8 mouse cellular contexts compared by ENCODE assay signal in genomic region chr10:12614465-12615199, GRCm38 (mm10).
DNase-seq lines count a peak whose midpoint lies in the region; ATAC-seq lines count a peak whose summit lies in the region.

No protein-coding gene starts in this region.

- no peaks in the 10 kb centered on the region for H3K9me3 ChIP-seq in heart, embryonic 14.5 days (ENCODE audit: control insufficient read depth, low read length)
- no peaks in the 10 kb centered on the region for H3K9me3 ChIP-seq in embryonic facial prominence, embryonic 11.5 days (replicated peaks; ENCODE audit: control insufficient read depth, low read length)
- H3K9me3 ChIP-seq in liver, embryonic 13.5 days (replicated peaks), result no peaks in the 10 kb centered on the region
- H3K9me3 ChIP-seq in stomach, embryonic 14.5 days (ENCODE audit: control insufficient read depth, low read depth, low read length), result no peaks in the 10 kb centered on the region

- 15% methylated on average over 22 of the region's 22 CpGs for WGBS in heart, embryonic 14.5 days
- 3% methylated on average over 22 of the region's 22 CpGs for WGBS in embryonic facial prominence, embryonic 11.5 days
- 21% methylated on average over 22 of the region's 22 CpGs for WGBS in liver, embryonic 13.5 days (ENCODE audit: insufficient replicate concordance)
- 12% methylated on average over 22 of the region's 22 CpGs for WGBS in stomach, embryonic 14.5 days

- peak overlapping the region; percentile 35; the same call in 1 of the 2 replicates for H3K9ac ChIP-seq in heart, embryonic 14.5 days (ENCODE audit: low read length)
- H3K9ac ChIP-seq in embryonic facial prominence, embryonic 11.5 days (replicated peaks; ENCODE audit: low read length), result peak overlapping the region; percentile 25
- no peak overlapping the region for H3K9ac ChIP-seq in liver, embryonic 13.5 days
- no peak overlapping the region for H3K9ac ChIP-seq in stomach, embryonic 14.5 days (replicated peaks; ENCODE audit: low read depth, low read length)

- intact Hi-C loops in heart, postnatal 14 days (cut with DNase I), result loop anchor here (5.0 kb wide), 4 partner anchors 397 to 1247 kb away; no protein-coding TSS in a partner anchor

- no peak overlapping the region for H3K27ac ChIP-seq in heart, embryonic 14.5 days (replicated peaks in 1 of 2; ENCODE audit: control insufficient read depth in 1 of 2, insufficient read depth in 1 of 2, low read depth in 2 of 2, low read length in 2 of 2)
- no peak overlapping the region for H3K27ac ChIP-seq in embryonic facial prominence, embryonic 11.5 days (replicated peaks; ENCODE audit: low read depth, low read length)
- H3K27ac ChIP-seq in liver, embryonic 13.5 days, result no peak overlapping the region
- no peak overlapping the region for H3K27ac ChIP-seq in stomach, embryonic 14.5 days (ENCODE audit: low read length)

- no peak for ATAC-seq in heart, embryonic 14.5 days (ENCODE audit: insufficient number of reproducible peaks, insufficient read depth, low FRiP score, low read depth)
- ATAC-seq in embryonic facial prominence, embryonic 11.5 days (replicated peaks; ENCODE audit: insufficient number of reproducible peaks, low FRiP score, low TSS enrichment, low read depth), result peak; percentile 69
- ATAC-seq in inflammation-experienced regulatory T-cells, adult 6 months, result peak; percentile 62
- ATAC-seq in liver, embryonic 13.5 days (ENCODE audit: low read depth), result no peak
- no peak for ATAC-seq in stomach, embryonic 14.5 days (ENCODE audit: insufficient number of reproducible peaks, insufficient read depth, low FRiP score, low read depth)

- no peaks in the 10 kb centered on the region for H3K27me3 ChIP-seq in heart, embryonic 14.5 days (ENCODE audit: control insufficient read depth, insufficient read depth, low read length)
- no peaks in the 10 kb centered on the region for H3K27me3 ChIP-seq in embryonic facial prominence, embryonic 11.5 days (ENCODE audit: control insufficient read depth, insufficient read depth, low read length)
- no peaks in the 10 kb centered on the region for H3K27me3 ChIP-seq in liver, embryonic 13.5 days
- no peaks in the 10 kb centered on the region for H3K27me3 ChIP-seq in stomach, embryonic 14.5 days (ENCODE audit: control insufficient read depth, insufficient read depth, low read length)

- no peaks in the 10 kb centered on the region for H3K36me3 ChIP-seq in heart, embryonic 14.5 days (ENCODE audit: control insufficient read depth, insufficient read depth, low read length)
- H3K36me3 ChIP-seq in embryonic facial prominence, embryonic 11.5 days (replicated peaks; ENCODE audit: control insufficient read depth, insufficient read depth, low read depth, low read length), result no peaks in the 10 kb centered on the region
- H3K36me3 ChIP-seq in liver, embryonic 13.5 days, result no peaks in the 10 kb centered on the region
- H3K36me3 ChIP-seq in stomach, embryonic 14.5 days (ENCODE audit: control insufficient read depth, insufficient read depth, low read length), result no peaks in the 10 kb centered on the region

- no peak for DNase-seq in heart, adult 8-10 months (ENCODE audit: low spot score)
- peak; percentile 94 for DNase-seq in ES-CJ7 (ENCODE audit: low read depth, low spot score)
- DNase-seq in embryonic facial prominence, embryonic 11.5 days (ENCODE audit: low spot score), result peak; percentile 35
- no peak for DNase-seq in liver, embryonic 13.5 days
- DNase-seq in heart, postnatal 14 days, result no peak

- H3K4me2 ChIP-seq in heart, embryonic 14.5 days (ENCODE audit: low read length), result peak overlapping the region; percentile 55
- H3K4me2 ChIP-seq in embryonic facial prominence, embryonic 11.5 days (ENCODE audit: low read depth, low read length), result peak overlapping the region; percentile 48
- H3K4me2 ChIP-seq in liver, embryonic 13.5 days, result peak overlapping the region; percentile 34
- H3K4me2 ChIP-seq in stomach, embryonic 14.5 days (replicated peaks; ENCODE audit: low read depth, low read length), result peak overlapping the region; percentile 42

- H3K4me3 ChIP-seq in heart, embryonic 14.5 days (ENCODE audit: control insufficient read depth in 1 of 2, insufficient read depth in 1 of 2, low read depth in 1 of 2, low read length in 2 of 2), result peak overlapping the region; percentile 7 to 21; a peak in 3 of 4 replicates
- H3K4me3 ChIP-seq in embryonic facial prominence, embryonic 11.5 days (ENCODE audit: low read depth, low read length), result peak overlapping the region; percentile 19
- H3K4me3 ChIP-seq in liver, embryonic 13.5 days (replicated peaks), result no peak overlapping the region
- H3K4me3 ChIP-seq in stomach, embryonic 14.5 days (ENCODE audit: low read depth, low read length), result peak overlapping the region; percentile 16

- peaks cover 0 to 7% of the 10 kb centered on the region in 2 experiments; a peak in 1 of 4 replicates for H3K4me1 ChIP-seq in heart, embryonic 14.5 days (ENCODE audit: control insufficient read depth in 2 of 2, insufficient read depth in 2 of 2, low read length in 2 of 2)
- H3K4me1 ChIP-seq in embryonic facial prominence, embryonic 11.5 days (ENCODE audit: control insufficient read depth, insufficient read depth, low read length), result no peaks in the 10 kb centered on the region
- no peaks in the 10 kb centered on the region; the same call in 1 of the 2 replicates for H3K4me1 ChIP-seq in liver, embryonic 13.5 days (replicated peaks)
- H3K4me1 ChIP-seq in stomach, embryonic 14.5 days (ENCODE audit: control insufficient read depth, insufficient read depth, low read length), result no peaks in the 10 kb centered on the region

Comparison
In these comparisons a context has a peak if more than half of its experiments do, and no peak if none do; other contexts are left out.
1. ATAC-seq: peak in embryonic facial prominence, embryonic 11.5 days (single experiment) and inflammation-experienced regulatory T-cells, adult 6 months (single experiment); none in heart, embryonic 14.5 days (single experiment), liver, embryonic 13.5 days (single experiment) and stomach, embryonic 14.5 days (single experiment).
2. H3K9ac ChIP-seq: peak in heart, embryonic 14.5 days (single experiment) and embryonic facial prominence, embryonic 11.5 days (single experiment); none in liver, embryonic 13.5 days (single experiment) and stomach, embryonic 14.5 days (single experiment).
3. DNase-seq: peak in ES-CJ7 (single experiment) and embryonic facial prominence, embryonic 11.5 days (single experiment); none in heart, adult 8-10 months (single experiment), liver, embryonic 13.5 days (single experiment) and heart, postnatal 14 days (0 of 2).
4. Peak in every context shown above with its lines, with median percentiles within 50 percentile points of each other: H3K4me2 ChIP-seq.